Mouse (Mus musculus) midbrain, embryonic 12.5 days (tissue): Measurements from ENCODE around the gene Elovl3. TPM values are rescaled to one million over a fixed set of nuclear protein-coding genes. Genes with fewer than 3 reads are reported as not detected.
"Not testable (repeated sequence)": the region's sequence is repeated elsewhere in the genome, so short reads cannot be mapped to it uniquely, and the experiment has no call there.

Experiments used
- ATAC-seq: fragments of 200-750 bp; cut with Nextera tagmentation; 2 replicates; pipeline ENCODE4 v1.8.0; 2017; ENCODE audit warnings: low read depth, moderate TSS enrichment, moderate library complexity; ENCODE audit not compliant: low FRiP score
- H3K27ac ChIP-seq: fragments of 300-500 bp; sonication (generic); replicated peaks from 2 replicates; pipeline ENCODE4 v1.5.1; 2016; ENCODE audit warnings: mild to moderate bottlenecking
- H3K27me3 ChIP-seq: fragments of 300-500 bp; sonication (generic); 2 replicates; pipeline ENCODE4 v1.6.1; 2016; ENCODE audit warnings: mild to moderate bottlenecking
- H3K36me3 ChIP-seq: fragments of 300-500 bp; sonication (generic); 2 replicates; pipeline ENCODE4 v1.6.1; 2016
- H3K4me1 ChIP-seq: fragments of 300-500 bp; sonication (generic); 2 replicates; pipeline ENCODE4 v1.6.1; 2016
- H3K4me2 ChIP-seq: fragments of 300-500 bp; sonication (generic); replicated peaks from 2 replicates; pipeline ENCODE4 v1.6.1; 2016; ENCODE audit warnings: mild to moderate bottlenecking, moderate library complexity
- H3K4me3 ChIP-seq: fragments of 300-500 bp; sonication (generic); 2 replicates; pipeline ENCODE4 v1.5.1; 2016; ENCODE audit warnings: mild to moderate bottlenecking
- H3K9ac ChIP-seq: fragments of 300-500 bp; sonication (generic); replicated peaks from 2 replicates; pipeline ENCODE4 v1.6.1; 2016; ENCODE audit warnings: mild to moderate bottlenecking, moderate library complexity
- H3K9me3 ChIP-seq: fragments of 300-500 bp; sonication (generic); 2 replicates; pipeline ENCODE4 v1.6.1; 2016; ENCODE audit warnings: mild to moderate bottlenecking
- WGBS: fragments of 180-500 bp; shearing (Covaris S2); methylation state at CpG from one replicate; pipeline ENCODE4 v1.1.7; 2016; 5-methylcytosine and 5-hydroxymethylcytosine counted together
- polyA plus RNA-seq: library from polyadenylated mRNA; unstranded; fragments of >200 nt; fragmentation: Nextera tagmentation; extraction: Ambion mirVana; gene quantifications from 2 replicates; pipeline ENCODE4 v1.2.1, GENCODE M21; 2016

The Elovl3 gene
- polyA plus RNA-seq, 1 experiment from 2014 or later, result 0.24 TPM

- Histone ChIP-seq H3K27me3 (peaks cover 97% of the 10 kb centered on the region), H3K4me1 (peaks cover 35% of the 10 kb centered on the region), H3K4me2 (peak overlapping the region; percentile 100), H3K27ac (no peak overlapping the region), H3K9ac (peak overlapping the region; percentile 59), H3K36me3 (no peaks in the 10 kb centered on the region), H3K4me3 (peak overlapping the region; percentile 59), H3K9me3 (no peaks in the 10 kb centered on the region)
- 2% methylated on average over 47 of the region's 49 CpGs for WGBS
- ATAC-seq, result 0 out of 2 replicates have a peak, but pooled peaks have one; percentile 14
Measured at GRCm38 (mm10) chr19:46136639-46137580, 5.2 kb downstream of the Elovl3 start.

- Histone ChIP-seq H3K9me3 (no peaks in the 10 kb centered on the region), H3K4me2 (no peak overlapping the region), H3K4me3 (no peak overlapping the region), H3K4me1 (peaks cover 32% of the 10 kb centered on the region), H3K36me3 (no peaks in the 10 kb centered on the region), H3K27me3 (peaks cover 98% of the 10 kb centered on the region), H3K9ac (no peak overlapping the region), H3K27ac (no peak overlapping the region)
- WGBS, result 54% methylated on average over 2 of the region's 2 CpGs
- ATAC-seq, result no peak
Measured at GRCm38 (mm10) chr19:46140324-46140723, 8.6 kb downstream of the Elovl3 start.

GRCm38 (mm10) chr19:46141091-46141490 lies 9.4 kb downstream of the Elovl3 start:
- peak; percentile 69 for ATAC-seq
- WGBS, result 16% methylated on average over 6 of the region's 6 CpGs
- Histone ChIP-seq H3K27me3 (peaks cover 96% of the 10 kb centered on the region), H3K4me2 (peak overlapping the region; percentile 22), H3K36me3 (no peaks in the 10 kb centered on the region), H3K4me1 (peaks cover 25% of the 10 kb centered on the region), H3K9ac (peak overlapping the region; percentile 31; the same call in 1 of the 2 replicates), H3K4me3 (no peak overlapping the region), H3K9me3 (no peaks in the 10 kb centered on the region), H3K27ac (no peak overlapping the region)

GRCm38 (mm10) chr19:46147511-46148371 lies 16.0 kb downstream of the Elovl3 start, which contains the start of gene Pitx3:
Gene Pitx3 (minus strand): TSS chr19:46148326.
- Histone ChIP-seq H3K36me3 (no peaks in the 10 kb centered on the region), H3K27me3 (peaks cover 82% of the 10 kb centered on the region), H3K9ac (0 out of 2 replicates have a peak within 1 kb of the TSS, but pooled peaks have one; percentile 42), H3K27ac (no peak within 1 kb of the TSS), H3K4me2 (peak within 1 kb of the TSS; percentile 87), H3K9me3 (no peaks in the 10 kb centered on the region), H3K4me3 (peak within 1 kb of the TSS; percentile 52), H3K4me1 (peaks cover 16% of the 10 kb centered on the region)
- no peak for ATAC-seq
- WGBS, result under 1% methylated on average over 42 of the region's 47 CpGs

- Histone ChIP-seq H3K9me3 (no peaks in the 10 kb centered on the region), H3K4me1 (peaks cover 21% of the 10 kb centered on the region), H3K4me3 (peak overlapping the region; percentile 52), H3K36me3 (no peaks in the 10 kb centered on the region), H3K9ac (0 out of 2 replicates have a peak overlapping the region, but pooled peaks have one; percentile 42), H3K27ac (no peak overlapping the region), H3K4me2 (peak overlapping the region; percentile 87), H3K27me3 (peaks cover 76% of the 10 kb centered on the region)
- ATAC-seq, result peak; percentile 39
- WGBS, result under 1% methylated on average over 25 of the region's 27 CpGs
Measured at GRCm38 (mm10) chr19:46148372-46148760, 16.7 kb downstream of the Elovl3 start.

- no peak for ATAC-seq
- H3K9me3 ChIP-seq, result no peaks in the 10 kb centered on the region
- peaks cover 28% of the 10 kb centered on the region for H3K4me1 ChIP-seq
- peak overlapping the region; percentile 87 for H3K4me2 ChIP-seq
- 21% methylated on average over 12 of the region's 12 CpGs for WGBS
- peaks cover 69% of the 10 kb centered on the region for H3K27me3 ChIP-seq
- H3K27ac ChIP-seq, result no peak overlapping the region
- H3K9ac ChIP-seq, result no peak overlapping the region
- peak overlapping the region; percentile 52; the same call in 1 of the 2 replicates for H3K4me3 ChIP-seq
- H3K36me3 ChIP-seq, result no peaks in the 10 kb centered on the region
Measured at GRCm38 (mm10) chr19:46149091-46149490, 17.4 kb downstream of the Elovl3 start.

- peak within 1 kb of the TSS; percentile 80 for H3K9ac ChIP-seq
- H3K36me3 ChIP-seq, result no peaks in the 10 kb centered on the region
- H3K4me3 ChIP-seq, result peak within 1 kb of the TSS; percentile 91
- H3K4me1 ChIP-seq, result peaks cover 33% of the 10 kb centered on the region
- ATAC-seq, result peak; percentile 97
- peak within 1 kb of the TSS; percentile 87 for H3K4me2 ChIP-seq
- WGBS, result under 1% methylated on average over 37 of the region's 37 CpGs
- H3K27me3 ChIP-seq, result peaks cover 39% of the 10 kb centered on the region
- H3K9me3 ChIP-seq, result no peaks in the 10 kb centered on the region
- H3K27ac ChIP-seq, result peak within 1 kb of the TSS; percentile 63; the same call in 1 of the 2 replicates
Measured at GRCm38 (mm10) chr19:46152127-46152803, 20.6 kb downstream of the Elovl3 start, which contains the start of gene Gbf1. Gene Gbf1 (plus strand): TSS chr19:46152509.

GRCm38 (mm10) chr19:46165950-46166349 lies 34.3 kb downstream of the Elovl3 start:
- Histone ChIP-seq H3K27ac (no peak overlapping the region), H3K4me2 (no peak overlapping the region), H3K36me3 (peaks cover 37% of the 10 kb centered on the region), H3K9me3 (no peaks in the 10 kb centered on the region), H3K4me3 (no peak overlapping the region), H3K9ac (no peak overlapping the region), H3K27me3 (no peaks in the 10 kb centered on the region), H3K4me1 (no peaks in the 10 kb centered on the region)
- 90% methylated on average over 3 of the region's 3 CpGs for WGBS
- ATAC-seq, result no peak

- not testable (repeated sequence) for ATAC-seq, H3K9ac ChIP-seq, H3K4me1 ChIP-seq, H3K9me3 ChIP-seq, H3K4me3 ChIP-seq, H3K27ac ChIP-seq, H3K4me2 ChIP-seq, H3K27me3 ChIP-seq
- 53% methylated on average over 2 of the region's 2 CpGs for whole genome bisulfite sequencing
- H3K36me3 ChIP-seq, result peaks cover 43% of the 10 kb centered on the region
Measured at GRCm38 (mm10) chr19:46167169-46167568, 35.5 kb downstream of the Elovl3 start.

- no peaks in the 10 kb centered on the region for H3K27me3 ChIP-seq
- no peak overlapping the region for H3K27ac ChIP-seq
- no peak overlapping the region for H3K4me2 ChIP-seq
- no peaks in the 10 kb centered on the region for H3K9me3 ChIP-seq
- peaks cover 40% of the 10 kb centered on the region for H3K36me3 ChIP-seq
- no peak overlapping the region for H3K9ac ChIP-seq
- WGBS, result 65% methylated on average over 3 of the region's 3 CpGs
- H3K4me1 ChIP-seq, result no peaks in the 10 kb centered on the region
- ATAC-seq, result no peak
- H3K4me3 ChIP-seq, result no peak overlapping the region
Measured at GRCm38 (mm10) chr19:46169396-46169795, 37.7 kb downstream of the Elovl3 start.

- peaks cover 35% of the 10 kb centered on the region for H3K36me3 ChIP-seq
- H3K9me3 ChIP-seq, result no peaks in the 10 kb centered on the region
- ATAC-seq, result no peak
- no peak overlapping the region for H3K9ac ChIP-seq
- no peaks in the 10 kb centered on the region for H3K4me1 ChIP-seq
- H3K4me3 ChIP-seq, result no peak overlapping the region
- no peaks in the 10 kb centered on the region for H3K27me3 ChIP-seq
- WGBS, result 70% methylated on average over 1 of the region's 1 CpGs
- no peak overlapping the region for H3K4me2 ChIP-seq
- no peak overlapping the region for H3K27ac ChIP-seq
Measured at GRCm38 (mm10) chr19:46169913-46170312, 38.2 kb downstream of the Elovl3 start.
